Mouse (Mus musculus): ENCODE measurements around the gene Srprb.

The Srprb gene

GRCm38 (mm10) chr9:103201561-103202260, at the start of gene Srprb:
Gene Srprb (minus strand): TSS chr9:103202137.
- DNase-seq (ENCODE audit: low read depth, low spot score), result peak; percentile 90

GRCm38 (mm10) chr9:103248618-103249017, 46.7 kb upstream of the Srprb start:
- DNase-seq (ENCODE audit: low read depth, low spot score), result no peak

GRCm38 (mm10) chr9:103246526-103247168, 44.7 kb upstream of the Srprb start:
- DNase-seq (ENCODE audit: low read depth, low spot score), result no peak

- no peak for DNase-seq (ENCODE audit: low read depth, low spot score)
These were observed 41.7 kb upstream of the Srprb start for GRCm38 (mm10) chr9:103243640-103244039.

GRCm38 (mm10) chr9:103241206-103241605, 39.3 kb upstream of the Srprb start:
- DNase-seq (ENCODE audit: low read depth, low spot score), result no peak

- no peak for DNase-seq (ENCODE audit: low read depth, low spot score)
These were observed 37.5 kb upstream of the Srprb start for GRCm38 (mm10) chr9:103239471-103239870.

GRCm38 (mm10) chr9:103234565-103235165, 32.7 kb upstream of the Srprb start:
- DNase-seq (ENCODE audit: low read depth, low spot score), result no peak

- DNase-seq (ENCODE audit: low read depth, low spot score), result no peak
These were observed 32.1 kb upstream of the Srprb start for GRCm38 (mm10) chr9:103234059-103234458.

- DNase-seq (ENCODE audit: low read depth, low spot score), result no peak
These were observed 31.1 kb upstream of the Srprb start for GRCm38 (mm10) chr9:103233006-103233395.

- DNase-seq (ENCODE audit: low read depth, low spot score), result no peak
These were observed 30.5 kb upstream of the Srprb start for GRCm38 (mm10) chr9:103232232-103233005.

- peak; percentile 33 for DNase-seq (ENCODE audit: low read depth, low spot score)
These were observed 28.4 kb upstream of the Srprb start, which contains the start of the genes Gm20425 and Trf for GRCm38 (mm10) chr9:103230151-103230951. Gene Gm20425 (minus strand): TSS chr9:103230307. Gene Trf (minus strand): TSS chr9:103230444.

- no peak for DNase-seq (ENCODE audit: low read depth, low spot score)
These were observed 27.3 kb upstream of the Srprb start for GRCm38 (mm10) chr9:103229037-103229867.

GRCm38 (mm10) chr9:103228370-103229003, 26.6 kb upstream of the Srprb start:
- DNase-seq (ENCODE audit: low read depth, low spot score), result no peak

GRCm38 (mm10) chr9:103227760-103228159, 25.8 kb upstream of the Srprb start:
- no peak for DNase-seq (ENCODE audit: low read depth, low spot score)

GRCm38 (mm10) chr9:103226806-103227205, 24.9 kb upstream of the Srprb start:
- DNase-seq (ENCODE audit: low read depth, low spot score), result no peak

GRCm38 (mm10) chr9:103225464-103225863, 23.5 kb upstream of the Srprb start:
- peak; percentile 71 for DNase-seq (ENCODE audit: low read depth, low spot score)

GRCm38 (mm10) chr9:103224721-103225120, 22.8 kb upstream of the Srprb start:
- DNase-seq (ENCODE audit: low read depth, low spot score), result no peak

- no peak for DNase-seq (ENCODE audit: low read depth, low spot score)
These were observed 12.3 kb upstream of the Srprb start for GRCm38 (mm10) chr9:103214281-103214680.

- DNase-seq (ENCODE audit: low read depth, low spot score), result no peak
These were observed 11.7 kb upstream of the Srprb start for GRCm38 (mm10) chr9:103213631-103214030.
